Mouse (Mus musculus) CH12.LX (cell line): ENCODE results near the gene Cavin4.

Experiments
- CTCF ChIP-seq, 2 experiments: IDR thresholded peaks in 1 of 2; conservative IDR thresholded peaks in 1 of 2; 2 replicates each; pipeline ENCODE4 v1.5.1; 2011 to 2012; ENCODE audit warnings: low read depth in 2 of 2, low read length in 2 of 2, improper control_type of control experiment in 1 of 2, inconsistent platforms in 1 of 2, mild to moderate bottlenecking in 1 of 2, moderate library complexity in 1 of 2
- ELF1 ChIP-seq: IDR thresholded peaks from 2 replicates; pipeline ENCODE4 v1.6.1; 2014; ENCODE audit warnings: low read depth, mild to moderate bottlenecking, inconsistent platforms, low read length, improper control_type of control experiment
- UBTF ChIP-seq: IDR thresholded peaks from 2 replicates; pipeline ENCODE4 v1.6.1; 2012; ENCODE audit warnings: low read depth, mild to moderate bottlenecking, inconsistent platforms, low read length, improper control_type of control experiment, moderate library complexity

DNA sequence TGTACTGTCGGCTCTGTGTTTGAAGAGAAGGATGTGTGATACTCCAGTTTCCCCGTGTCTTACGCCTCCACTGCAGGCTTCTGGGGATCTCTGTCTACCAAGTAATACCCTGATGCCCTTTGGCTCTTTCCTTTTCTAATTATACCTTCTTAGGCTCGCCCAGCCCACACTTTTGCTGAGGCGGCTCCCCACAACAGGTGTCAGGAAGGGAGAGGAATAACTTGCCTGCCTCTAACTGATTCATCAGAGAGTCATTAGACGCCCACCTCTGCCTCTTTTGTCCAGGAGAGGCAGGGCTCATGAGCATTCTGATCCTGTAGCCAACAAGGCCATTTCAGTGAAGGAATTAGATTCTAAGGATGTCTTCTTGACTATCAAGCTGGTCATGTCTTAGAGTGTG is 4.0 kb downstream of the Cavin4 start:
- TF ChIP-seq CTCF (conservative IDR thresholded peaks at IDR 0.05 in 1 of 2, IDR thresholded peaks at IDR 0.05 in 1 of 2; ENCODE audit: low read depth in 2 of 2, low read length in 2 of 2) (no peak), UBTF (no peak), ELF1 (no peak)
